Mouse (Mus musculus) neural tube, embryonic 13.5 days (tissue): ENCODE results near the gene Baz2a. TPM values are rescaled to one million over a fixed set of nuclear protein-coding genes. Genes with fewer than 3 reads are reported as not detected.
"Not testable (repeated sequence)": the region's sequence is repeated elsewhere in the genome, so short reads cannot be mapped to it uniquely, and the experiment has no call there.

Source experiments
- ATAC-seq: fragments of 200-750 bp; cut with Nextera tagmentation; 2 replicates; pipeline ENCODE4 v1.8.0; 2017; ENCODE audit warnings: low read depth, mild to moderate bottlenecking, moderate TSS enrichment, moderate library complexity
- H3K27ac ChIP-seq: fragments of 300-500 bp; sonication (generic); replicated peaks from 2 replicates; pipeline ENCODE4 v1.5.1; 2015; ENCODE audit warnings: moderate library complexity, mild to moderate bottlenecking, inconsistent platforms
- H3K27me3 ChIP-seq: fragments of 300-500 bp; sonication (generic); 2 replicates; pipeline ENCODE4 v1.6.1; 2015; ENCODE audit warnings: mild to moderate bottlenecking, inconsistent platforms
- H3K36me3 ChIP-seq: fragments of 300-500 bp; sonication (generic); 2 replicates; pipeline ENCODE4 v1.6.1; 2015; ENCODE audit warnings: mild to moderate bottlenecking, inconsistent platforms
- H3K4me1 ChIP-seq: fragments of 300-500 bp; sonication (generic); replicated peaks from 2 replicates; pipeline ENCODE4 v1.6.1; 2015; ENCODE audit warnings: inconsistent platforms
- H3K4me2 ChIP-seq: fragments of 300-500 bp; sonication (generic); 2 replicates; pipeline ENCODE4 v1.6.1; 2015; ENCODE audit warnings: inconsistent platforms, mild to moderate bottlenecking, moderate library complexity
- H3K4me3 ChIP-seq: fragments of 300-500 bp; sonication (generic); 2 replicates; pipeline ENCODE4 v1.5.1; 2015; ENCODE audit warnings: mild to moderate bottlenecking, inconsistent platforms
- H3K9ac ChIP-seq: fragments of 300-500 bp; sonication (generic); 2 replicates; pipeline ENCODE4 v1.6.1; 2015; ENCODE audit warnings: moderate library complexity, mild to moderate bottlenecking, inconsistent platforms
- H3K9me3 ChIP-seq: fragments of 300-500 bp; sonication (generic); 2 replicates; pipeline ENCODE4 v1.6.1; 2016; ENCODE audit warnings: inconsistent platforms
- WGBS: fragments of 180-500 bp; shearing (Covaris S2); methylation state at CpG from one replicate; pipeline ENCODE4 v1.1.7; 2015; 5-methylcytosine and 5-hydroxymethylcytosine counted together
- polyA plus RNA-seq: library from polyadenylated mRNA; unstranded; fragments of >200 nt; fragmentation: Nextera tagmentation; extraction: Ambion mirVana; gene quantifications from 2 replicates; pipeline ENCODE4 v1.2.1, GENCODE M21; 2015

Baz2a gene
- polyA plus RNA-seq, 1 experiment from 2014 or later, result 10.9 TPM

- Histone ChIP-seq H3K4me3 (no peak overlapping the region), H3K27me3 (no peaks in the 10 kb centered on the region), H3K27ac (no peak overlapping the region), H3K4me2 (no peak overlapping the region), H3K9ac (no peak overlapping the region; the same call in 1 of the 2 replicates), H3K36me3 (peaks cover 44% of the 10 kb centered on the region), H3K4me1 (0 out of 2 replicates have a peak, but pooled peaks cover 3% of the 10 kb centered on the region), H3K9me3 (no peaks in the 10 kb centered on the region)
- 38% methylated on average over 13 of the region's 13 CpGs for WGBS
- no peak for ATAC-seq
Observed at GRCm38 (mm10) chr10:128133650-128134332, 42.4 kb downstream of the Baz2a start.

GRCm38 (mm10) chr10:128135374-128135773 is 44.0 kb downstream of the Baz2a start:
- no peak for ATAC-seq
- H3K27me3 ChIP-seq, result no peaks in the 10 kb centered on the region
- 0 out of 2 replicates have a peak, but pooled peaks cover 3% of the 10 kb centered on the region for H3K4me1 ChIP-seq
- no peaks in the 10 kb centered on the region for H3K9me3 ChIP-seq
- peaks cover 32% of the 10 kb centered on the region for H3K36me3 ChIP-seq
- H3K4me2 ChIP-seq, result no peak overlapping the region
- 92% methylated on average over 6 of the region's 6 CpGs for WGBS
- no peak overlapping the region for H3K27ac ChIP-seq
- H3K9ac ChIP-seq, result no peak overlapping the region
- no peak overlapping the region for H3K4me3 ChIP-seq

DNA sequence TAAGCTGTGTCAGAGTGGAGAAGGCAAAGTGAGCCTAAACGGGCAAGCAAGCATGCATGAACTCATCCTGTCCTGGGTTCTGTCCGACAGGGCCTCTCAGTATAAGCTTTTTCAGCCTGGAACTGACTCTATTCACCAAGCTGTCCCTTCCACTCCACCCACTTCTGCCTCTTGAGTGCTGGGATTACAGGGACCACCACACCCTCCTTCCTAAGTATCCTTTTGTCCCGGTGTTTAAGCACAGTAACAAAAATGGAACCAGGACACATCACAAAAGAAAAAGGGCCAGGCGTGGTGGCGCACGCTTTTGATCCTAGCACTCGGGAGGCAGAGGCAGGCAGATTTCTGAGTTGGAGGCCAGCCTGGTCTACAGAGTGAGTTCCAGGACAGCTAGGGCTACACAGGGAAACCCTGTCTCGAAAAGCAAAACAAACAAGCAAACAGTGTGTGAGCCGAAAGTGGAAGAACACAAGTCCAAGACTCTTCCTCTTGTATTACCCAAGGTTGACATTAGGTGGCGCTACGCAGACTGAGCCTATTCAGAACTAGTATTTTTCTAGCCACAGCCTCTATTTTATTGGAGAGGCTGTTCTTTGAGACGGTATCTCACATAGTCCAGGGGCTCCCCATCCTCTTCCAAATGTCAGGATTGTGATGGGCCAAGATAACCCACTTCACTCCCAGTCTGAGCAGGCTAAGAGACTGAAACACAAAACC is 49.0 kb downstream of the Baz2a start:
- no peak overlapping the region for H3K4me3 ChIP-seq
- H3K9me3 ChIP-seq, result no peaks in the 10 kb centered on the region
- no peak for ATAC-seq
- no peaks in the 10 kb centered on the region for H3K4me1 ChIP-seq
- no peak overlapping the region for H3K27ac ChIP-seq
- H3K27me3 ChIP-seq, result no peaks in the 10 kb centered on the region
- H3K9ac ChIP-seq, result no peak overlapping the region
- 67% methylated on average over 12 of the region's 12 CpGs for WGBS
- peaks cover 11% of the 10 kb centered on the region for H3K36me3 ChIP-seq
- H3K4me2 ChIP-seq, result no peak overlapping the region

GRCm38 (mm10) chr10:128142165-128142564 is 50.8 kb downstream of the Baz2a start:
- Histone ChIP-seq H3K4me2 (no peak overlapping the region), H3K9ac (no peak overlapping the region), H3K27ac (no peak overlapping the region), H3K9me3 (no peaks in the 10 kb centered on the region), H3K36me3 (peaks cover 11% of the 10 kb centered on the region), H3K4me3 (no peak overlapping the region), H3K27me3 (no peaks in the 10 kb centered on the region), H3K4me1 (no peaks in the 10 kb centered on the region)
- 74% methylated on average over 2 of the region's 2 CpGs for WGBS
- no peak for ATAC-seq

- Histone ChIP-seq H3K9me3 (no peaks in the 10 kb centered on the region), H3K36me3 (no peaks in the 10 kb centered on the region; the same call in 1 of the 2 replicates)
- WGBS, result 83% methylated on average over 4 of the region's 4 CpGs
Observed at GRCm38 (mm10) chr10:128143659-128144058, 52.3 kb downstream of the Baz2a start.

DNA sequence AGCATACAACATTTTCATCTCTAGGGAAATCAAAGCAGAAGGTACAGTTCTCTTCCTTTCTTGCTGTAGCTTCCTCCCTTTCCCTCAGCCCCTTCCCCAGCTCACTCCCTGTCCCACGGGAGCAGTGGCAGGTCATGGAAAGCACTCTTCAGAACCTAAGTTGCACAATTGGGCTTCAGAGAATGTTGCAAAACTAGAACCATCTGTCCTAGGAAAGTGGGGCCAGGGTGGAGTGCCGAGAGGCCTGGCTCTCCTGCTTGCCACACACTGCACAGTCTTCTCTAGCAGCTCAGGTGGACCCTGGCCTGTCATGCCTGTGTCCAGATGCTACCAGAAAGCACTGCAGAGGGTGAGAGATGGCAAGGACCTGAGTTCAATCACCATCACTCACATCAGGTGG is 53.6 kb downstream of the Baz2a start:
- WGBS, result 86% methylated on average over 2 of the region's 2 CpGs
- H3K4me3 ChIP-seq, result no peak overlapping the region
- no peak overlapping the region for H3K9ac ChIP-seq
- H3K27ac ChIP-seq, result no peak overlapping the region
- H3K4me2 ChIP-seq, result no peak overlapping the region
- H3K36me3 ChIP-seq, result no peaks in the 10 kb centered on the region; the same call in 1 of the 2 replicates
- ATAC-seq, result no peak
- no peaks in the 10 kb centered on the region for H3K9me3 ChIP-seq
- no peaks in the 10 kb centered on the region for H3K27me3 ChIP-seq
- no peaks in the 10 kb centered on the region for H3K4me1 ChIP-seq

More at GRCm38 (mm10) chr10:128143659-128144058, 52.3 kb downstream of the Baz2a start:
- no peaks in the 10 kb centered on the region for H3K27me3 ChIP-seq
- no peak overlapping the region for H3K4me2 ChIP-seq
- H3K9ac ChIP-seq, result no peak overlapping the region
- no peaks in the 10 kb centered on the region for H3K4me1 ChIP-seq
- H3K4me3 ChIP-seq, result no peak overlapping the region
- no peak overlapping the region for H3K27ac ChIP-seq
- no peak for ATAC-seq

DNA sequence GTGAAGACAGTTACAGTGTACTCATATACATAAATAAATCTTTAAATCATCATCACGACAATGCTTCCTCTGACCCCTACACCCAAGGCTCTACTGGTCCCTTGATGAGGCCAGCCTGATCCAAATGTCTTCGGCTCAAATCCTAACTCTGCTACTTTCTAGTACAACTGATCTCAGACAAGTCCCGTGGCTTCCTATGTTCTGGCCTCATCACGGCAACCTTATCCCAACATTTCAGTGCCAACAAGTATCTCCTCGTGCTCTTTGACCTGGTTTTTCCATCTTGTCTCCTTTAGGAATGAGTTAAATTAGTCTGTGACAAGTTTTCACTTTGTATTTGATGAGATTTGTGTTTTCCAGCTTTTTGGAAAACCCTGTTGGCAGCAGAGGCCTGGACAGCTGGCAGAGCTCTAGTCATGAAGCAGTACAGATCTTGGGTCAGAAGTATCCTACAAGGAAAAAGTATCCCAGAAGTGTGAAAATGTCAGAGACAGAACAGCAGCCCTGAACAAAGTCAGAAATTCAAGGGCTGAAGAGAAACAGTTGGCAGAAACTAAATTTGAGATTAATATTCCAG is 57.5 kb downstream of the Baz2a start:
- Histone ChIP-seq H3K9ac (no peak overlapping the region), H3K27me3 (no peaks in the 10 kb centered on the region), H3K4me2 (no peak overlapping the region; the same call in 1 of the 2 replicates), H3K4me3 (no peak overlapping the region), H3K36me3 (no peaks in the 10 kb centered on the region), H3K4me1 (no peaks in the 10 kb centered on the region), H3K27ac (no peak overlapping the region), H3K9me3 (no peaks in the 10 kb centered on the region)
- 94% methylated on average over 5 of the region's 5 CpGs for WGBS
- ATAC-seq, result no peak

DNA sequence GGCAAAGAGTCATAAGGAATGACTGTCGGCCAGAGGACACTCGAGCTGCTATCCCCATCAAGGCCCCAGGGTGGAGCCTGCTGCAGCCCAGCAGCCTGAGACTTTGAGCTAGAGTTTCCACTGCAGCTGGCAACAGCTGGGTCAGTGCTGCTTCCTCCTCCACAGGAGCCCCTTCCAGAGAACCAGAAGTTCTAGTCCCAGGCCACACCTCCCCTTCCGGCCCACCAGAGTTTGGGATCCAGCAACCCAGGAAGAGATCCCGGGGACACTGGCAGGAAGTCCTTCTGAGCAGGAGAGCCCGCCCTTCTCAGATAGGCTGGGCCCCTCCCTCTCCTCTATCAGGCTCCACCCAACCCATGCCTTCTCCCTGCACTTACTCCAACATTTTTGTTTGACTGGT is 58.2 kb downstream of the Baz2a start:
- no peaks in the 10 kb centered on the region for H3K9me3 ChIP-seq
- 0 out of 2 replicates have a peak, but pooled peaks have one; percentile 67 for ATAC-seq
- no peaks in the 10 kb centered on the region for H3K4me1 ChIP-seq
- peak overlapping the region; percentile 6; the same call in 1 of the 2 replicates for H3K4me2 ChIP-seq
- H3K27me3 ChIP-seq, result no peaks in the 10 kb centered on the region
- peak overlapping the region; percentile 24; the same call in 1 of the 2 replicates for H3K27ac ChIP-seq
- no peaks in the 10 kb centered on the region for H3K36me3 ChIP-seq
- WGBS, result 7% methylated on average over 5 of the region's 5 CpGs
- no peak overlapping the region for H3K9ac ChIP-seq
- H3K4me3 ChIP-seq, result no peak overlapping the region

GRCm38 (mm10) chr10:128150941-128151340 is 59.6 kb downstream of the Baz2a start:
- Histone ChIP-seq H3K9ac (no peak overlapping the region), H3K27ac (no peak overlapping the region), H3K4me3 (no peak overlapping the region), H3K27me3 (no peaks in the 10 kb centered on the region), H3K36me3 (no peaks in the 10 kb centered on the region), H3K4me1 (no peaks in the 10 kb centered on the region), H3K9me3 (no peaks in the 10 kb centered on the region), H3K4me2 (no peak overlapping the region)
- ATAC-seq, result no peak
- 86% methylated on average over 14 of the region's 14 CpGs for WGBS

DNA sequence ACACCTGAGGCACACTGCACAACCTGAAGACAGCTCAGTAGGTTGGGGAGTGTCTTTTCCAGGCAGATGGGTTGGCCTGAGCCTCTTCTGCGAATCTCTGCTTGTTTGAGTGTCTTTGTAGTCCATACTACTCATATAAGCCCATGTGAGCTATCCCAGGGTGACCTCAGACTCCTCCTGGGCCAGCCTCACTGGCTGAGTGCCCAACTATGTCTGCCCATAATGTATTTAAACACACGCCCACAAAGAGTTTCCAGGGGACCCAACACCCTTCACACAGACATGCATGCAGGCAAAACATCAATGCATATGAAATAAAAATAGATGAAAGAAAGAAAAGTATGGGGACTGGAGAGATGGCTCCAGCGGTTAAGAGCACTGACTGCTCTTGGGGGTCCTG is 62.6 kb downstream of the Baz2a start:
- Histone ChIP-seq H3K9ac (no peak overlapping the region), H3K9me3 (no peaks in the 10 kb centered on the region), H3K27me3 (no peaks in the 10 kb centered on the region), H3K36me3 (no peaks in the 10 kb centered on the region), H3K4me1 (no peaks in the 10 kb centered on the region), H3K27ac (no peak overlapping the region), H3K4me2 (no peak overlapping the region), H3K4me3 (no peak overlapping the region)
- no peak for ATAC-seq
- WGBS, result 76% methylated on average over 3 of the region's 3 CpGs

DNA sequence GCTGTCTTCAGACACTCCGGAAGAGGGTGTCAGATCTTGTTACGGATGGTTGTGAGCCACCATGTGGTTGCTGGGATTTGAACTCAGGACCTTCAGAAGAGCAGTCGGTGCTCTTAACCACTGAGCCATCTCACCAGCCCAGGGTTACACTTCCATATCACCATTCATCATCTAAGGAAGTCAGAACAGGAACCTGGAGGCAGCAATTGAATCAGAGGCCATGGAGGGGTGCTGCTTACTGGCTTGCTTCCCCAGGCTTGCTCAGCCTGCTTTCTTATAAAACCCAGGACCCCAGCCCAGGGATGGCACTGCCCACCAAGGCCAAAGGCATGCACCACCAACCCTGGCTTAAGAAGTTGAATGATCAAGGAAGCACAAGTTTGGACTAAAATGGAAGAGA is 74.3 kb downstream of the Baz2a start:
- not testable (repeated sequence) for H3K27ac ChIP-seq, H3K4me3 ChIP-seq, H3K4me2 ChIP-seq, H3K9me3 ChIP-seq, H3K4me1 ChIP-seq, H3K36me3 ChIP-seq, H3K27me3 ChIP-seq, H3K9ac ChIP-seq, ATAC-seq
- 75% methylated on average over 2 of the region's 3 CpGs for WGBS

DNA sequence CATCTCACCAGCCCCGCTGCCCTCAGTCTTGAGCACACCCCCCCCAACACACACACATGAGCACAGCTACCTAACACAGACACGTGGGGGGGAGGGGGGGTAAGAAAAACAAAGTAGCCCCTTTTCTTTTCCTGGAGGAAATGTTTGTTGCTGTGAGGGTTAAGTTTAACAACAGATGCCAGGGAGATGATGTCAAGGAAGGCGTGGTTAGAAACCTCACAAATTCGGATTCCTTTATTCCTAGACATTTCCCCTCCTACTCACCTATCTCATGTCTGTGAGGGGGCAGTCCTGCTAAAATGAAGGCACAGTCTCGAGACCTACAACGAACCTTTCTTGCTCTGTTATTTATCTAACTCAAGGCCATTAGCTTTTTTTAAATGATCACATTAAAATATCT is 75.7 kb downstream of the Baz2a start:
- no peaks in the 10 kb centered on the region for H3K4me1 ChIP-seq
- H3K9ac ChIP-seq, result no peak overlapping the region
- H3K4me2 ChIP-seq, result no peak overlapping the region
- no peak for ATAC-seq
- no peaks in the 10 kb centered on the region for H3K36me3 ChIP-seq
- 67% methylated on average over 6 of the region's 6 CpGs for WGBS
- H3K27me3 ChIP-seq, result no peaks in the 10 kb centered on the region
- H3K4me3 ChIP-seq, result no peak overlapping the region
- no peak overlapping the region for H3K27ac ChIP-seq
- no peaks in the 10 kb centered on the region for H3K9me3 ChIP-seq
